Mouse (Mus musculus) erythroblast, embryonic 14.5 days (primary cell): ENCODE data around the gene Ust.

ENCODE experiments used
- GATA1 ChIP-seq: IDR thresholded peaks from 2 replicates; pipeline ENCODE4 v1.6.1; 2012; ENCODE audit warnings: low read length, inconsistent platforms, mixed read lengths
- TAL1 ChIP-seq: IDR thresholded peaks from 3 replicates; pipeline ENCODE4 v1.6.1; 2012; ENCODE audit warnings: low read length, inconsistent platforms, mixed read lengths

DNA sequence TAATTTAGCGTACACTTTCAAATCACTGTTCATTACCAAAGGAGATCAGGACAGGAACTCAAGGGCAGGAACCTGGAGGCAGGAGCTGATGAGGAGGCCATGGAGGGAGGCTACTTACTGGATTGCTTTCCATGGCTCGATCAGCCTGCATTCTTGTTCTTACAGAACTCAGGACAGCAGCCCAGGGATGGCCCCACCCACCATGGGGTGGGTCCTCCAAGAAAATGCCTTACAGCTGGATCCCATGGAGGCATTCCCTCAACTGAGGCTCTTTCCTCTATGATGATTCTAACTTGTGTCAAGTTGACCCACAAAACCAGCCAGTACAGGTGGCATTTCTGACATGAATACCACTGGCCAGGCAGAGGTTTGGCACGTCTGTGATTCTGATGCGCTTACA, 314.9 kb downstream of the Ust start:
- TF ChIP-seq GATA1 = no peak
- no peak for TF ChIP-seq TAL1
